Mouse (Mus musculus) ES-E14 (cell line): ENCODE results near the gene Gbf1.

ENCODE experiments used
- HCFC1 ChIP-seq: IDR thresholded peaks from 2 replicates; pipeline ENCODE4 v1.6.1; 2012; ENCODE audit warnings: low read length, inconsistent platforms, borderline replicate concordance; ENCODE audit not compliant: insufficient read depth
- ZNF384 ChIP-seq: IDR thresholded peaks from 2 replicates; pipeline ENCODE4 v1.6.1; 2012; ENCODE audit warnings: low read depth, low read length, inconsistent platforms

DNA sequence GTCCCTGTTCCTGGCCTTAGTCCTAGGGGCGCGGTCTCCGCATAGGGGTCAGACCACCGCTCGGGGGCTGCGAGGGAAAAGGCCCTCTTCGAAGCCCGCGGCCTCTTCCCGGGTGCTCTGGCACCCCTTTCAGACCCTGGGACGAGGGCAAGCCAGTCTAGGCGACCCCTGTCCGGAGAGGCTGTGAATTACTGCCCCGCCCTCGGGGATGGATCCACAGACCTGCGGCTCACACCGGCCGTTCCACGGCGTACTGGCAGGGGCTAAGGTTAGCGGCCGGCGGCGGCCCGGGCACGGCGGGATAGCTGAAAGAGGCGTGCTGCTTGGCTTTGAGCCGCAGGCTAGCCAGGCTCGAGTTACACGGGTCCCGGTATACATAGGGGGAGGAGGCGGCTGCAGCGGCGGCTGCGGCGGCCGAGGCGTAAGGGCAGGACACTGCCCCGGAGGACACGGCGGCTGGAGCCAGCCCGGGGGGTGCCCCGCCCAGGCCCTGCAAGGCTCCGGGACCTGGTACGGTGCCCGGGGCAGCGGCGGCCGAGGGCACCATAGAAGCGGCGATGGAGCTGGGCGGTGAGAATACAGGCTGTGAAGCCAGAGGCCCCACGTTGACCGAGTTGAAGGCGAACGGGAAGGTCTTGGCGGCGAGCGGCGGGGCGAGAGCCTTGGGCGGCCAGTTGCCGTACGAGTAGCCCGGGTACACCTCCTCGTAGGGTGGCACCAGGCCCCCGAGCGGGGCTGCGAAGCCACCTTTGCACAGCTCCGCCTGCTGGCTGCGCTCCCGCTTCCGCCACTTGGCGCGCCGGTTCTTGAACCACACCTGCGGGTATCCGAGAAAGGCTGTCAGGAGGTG lies 16.3 kb upstream of the Gbf1 start:
- TF ChIP-seq ZNF384 = no peak
- no peak for TF ChIP-seq HCFC1
